Mouse (Mus musculus): Measurements from ENCODE around the gene C130032M10Rik. TPM values are rescaled to one million over a fixed set of nuclear protein-coding genes. Genes with fewer than 3 reads are reported as not detected.

Gene C130032M10Rik
- polyA plus RNA-seq, 1 experiment, result 0.06 TPM

GRCm38 (mm10) chr9:114554355-114554979 is 39.0 kb downstream of the C130032M10Rik start:
- H3ac ChIP-seq (ENCODE audit: control insufficient read depth, insufficient read length), result no peak overlapping the region
- TF ChIP-seq SRF (IDR thresholded peaks at IDR 0.05; ENCODE audit: control insufficient read depth, insufficient read length, low read depth) (no peak), REST (IDR thresholded peaks at IDR 0.05; ENCODE audit: insufficient read depth, insufficient read length) (no peak), POLR2AphosphoS2 (IDR thresholded peaks at IDR 0.05; ENCODE audit: insufficient read length, low read depth) (no peak), MYOG (IDR thresholded peaks at IDR 0.05; ENCODE audit: control insufficient read depth in 1 of 3, insufficient read depth in 1 of 3, insufficient read length in 2 of 3, low read depth in 2 of 3) (no peak), POLR2A (IDR thresholded peaks at IDR 0.05; ENCODE audit: insufficient read length, low read depth) (no peak), MYOD1 (IDR thresholded peaks at IDR 0.05; ENCODE audit: control insufficient read depth in 1 of 3, insufficient read length in 2 of 3, low read depth in 2 of 3) (no peak), TCF3 (IDR thresholded peaks at IDR 0.05; ENCODE audit: insufficient read length, low read depth) (no peak), USF1 (IDR thresholded peaks at IDR 0.05; ENCODE audit: low read depth) (no peak), TCF12 (IDR thresholded peaks at IDR 0.05; ENCODE audit: insufficient read depth, poor library complexity, severe bottlenecking) (no peak)
- peaks cover 21% of the 10 kb centered on the region for H3K27me3 ChIP-seq (ENCODE audit: control insufficient read depth, insufficient read depth, insufficient read length)
- H3K4me3 ChIP-seq, result no peak overlapping the region
- H3K4me2 ChIP-seq (ENCODE audit: low read depth), result no peak overlapping the region
- H3K79me2 ChIP-seq (ENCODE audit: control insufficient read depth, insufficient read depth), result no peaks in the 10 kb centered on the region
- no peaks in the 10 kb centered on the region for H3K36me3 ChIP-seq (ENCODE audit: control insufficient read depth, insufficient read depth)

- Histone ChIP-seq H3ac (ENCODE audit: control insufficient read depth, insufficient read length) (no peak overlapping the region), H3K79me2 (ENCODE audit: control insufficient read depth, insufficient read depth) (no peaks in the 10 kb centered on the region), H3K4me2 (ENCODE audit: low read depth) (no peak overlapping the region), H3K27me3 (ENCODE audit: control insufficient read depth, insufficient read depth, insufficient read length) (peaks cover 40% of the 10 kb centered on the region), H3K36me3 (ENCODE audit: control insufficient read depth, insufficient read depth) (no peaks in the 10 kb centered on the region), H3K4me3 (no peak overlapping the region)
- no peak for TF ChIP-seq CEBPB (IDR thresholded peaks at IDR 0.05; ENCODE audit: insufficient read depth, poor library complexity, severe bottlenecking)
Measured at GRCm38 (mm10) chr9:114556276-114556855, 40.9 kb downstream of the C130032M10Rik start.

GRCm38 (mm10) chr9:114557086-114557485 is 41.6 kb downstream of the C130032M10Rik start:
- peaks cover 46% of the 10 kb centered on the region for H3K27me3 ChIP-seq (ENCODE audit: control insufficient read depth, insufficient read depth, insufficient read length)
- no peaks in the 10 kb centered on the region for H3K36me3 ChIP-seq (ENCODE audit: control insufficient read depth, insufficient read depth)
- no peaks in the 10 kb centered on the region for H3K79me2 ChIP-seq (ENCODE audit: control insufficient read depth, insufficient read depth)
- H3ac ChIP-seq (ENCODE audit: control insufficient read depth, insufficient read length), result no peak overlapping the region
- TF ChIP-seq USF1 (IDR thresholded peaks at IDR 0.05; ENCODE audit: low read depth), result no peak
- TF ChIP-seq REST (IDR thresholded peaks at IDR 0.05; ENCODE audit: insufficient read depth, insufficient read length), result no peak
- no peak for TF ChIP-seq MAX (IDR thresholded peaks at IDR 0.05; ENCODE audit: low read depth)
- no peak for TF ChIP-seq MYOG (IDR thresholded peaks at IDR 0.05; ENCODE audit: control insufficient read depth in 1 of 3, insufficient read depth in 1 of 3, insufficient read length in 2 of 3, low read depth in 2 of 3)
- no peak for TF ChIP-seq TCF12 (IDR thresholded peaks at IDR 0.05; ENCODE audit: insufficient read depth, poor library complexity, severe bottlenecking)
- TF ChIP-seq POLR2AphosphoS2 (IDR thresholded peaks at IDR 0.05; ENCODE audit: insufficient read length, low read depth), result no peak
- no peak for TF ChIP-seq TCF3 (IDR thresholded peaks at IDR 0.05; ENCODE audit: insufficient read length, low read depth)
- TF ChIP-seq CEBPB (IDR thresholded peaks at IDR 0.05; ENCODE audit: insufficient read depth, poor library complexity, severe bottlenecking), result no peak
- no peak for TF ChIP-seq SRF (IDR thresholded peaks at IDR 0.05; ENCODE audit: control insufficient read depth, insufficient read length, low read depth)
- no peak for TF ChIP-seq POLR2A (IDR thresholded peaks at IDR 0.05; ENCODE audit: insufficient read length, low read depth)
- TF ChIP-seq E2F4 (IDR thresholded peaks at IDR 0.05; ENCODE audit: insufficient read depth), result no peak
- TF ChIP-seq MYOD1 (IDR thresholded peaks at IDR 0.05; ENCODE audit: control insufficient read depth in 1 of 3, insufficient read length in 2 of 3, low read depth in 2 of 3), result no peak
- H3K4me2 ChIP-seq (ENCODE audit: low read depth), result no peak overlapping the region
- H3K4me3 ChIP-seq, result no peak overlapping the region

GRCm38 (mm10) chr9:114560141-114560540 is 44.6 kb downstream of the C130032M10Rik start:
- Histone ChIP-seq H3ac (ENCODE audit: control insufficient read depth, insufficient read length) (no peak overlapping the region), H3K4me3 (no peak overlapping the region), H3K36me3 (ENCODE audit: control insufficient read depth, insufficient read depth) (no peaks in the 10 kb centered on the region), H3K4me2 (ENCODE audit: low read depth) (no peak overlapping the region), H3K79me2 (ENCODE audit: control insufficient read depth, insufficient read depth) (no peaks in the 10 kb centered on the region), H3K27me3 (ENCODE audit: control insufficient read depth, insufficient read depth, insufficient read length) (peaks cover 69% of the 10 kb centered on the region)
- no peak for TF ChIP-seq SRF (IDR thresholded peaks at IDR 0.05; ENCODE audit: control insufficient read depth, insufficient read length, low read depth)
- TF ChIP-seq POLR2A (IDR thresholded peaks at IDR 0.05; ENCODE audit: insufficient read length, low read depth), result no peak
- TF ChIP-seq MYOD1 (IDR thresholded peaks at IDR 0.05; ENCODE audit: control insufficient read depth in 1 of 3, insufficient read length in 2 of 3, low read depth in 2 of 3), result no peak
- no peak for TF ChIP-seq MAX (IDR thresholded peaks at IDR 0.05; ENCODE audit: low read depth)
- no peak for TF ChIP-seq E2F4 (IDR thresholded peaks at IDR 0.05; ENCODE audit: insufficient read depth)
- no peak for TF ChIP-seq MYOG (IDR thresholded peaks at IDR 0.05; ENCODE audit: control insufficient read depth in 1 of 3, insufficient read depth in 1 of 3, insufficient read length in 2 of 3, low read depth in 2 of 3)
- TF ChIP-seq TCF3 (IDR thresholded peaks at IDR 0.05; ENCODE audit: insufficient read length, low read depth), result no peak
- no peak for TF ChIP-seq POLR2AphosphoS2 (IDR thresholded peaks at IDR 0.05; ENCODE audit: insufficient read length, low read depth)
- no peak for TF ChIP-seq USF1 (IDR thresholded peaks at IDR 0.05; ENCODE audit: low read depth)

Data from myocyte (in vitro differentiated cells).